Mouse (Mus musculus): ENCODE measurements around the gene Ppm1g.

DNA sequence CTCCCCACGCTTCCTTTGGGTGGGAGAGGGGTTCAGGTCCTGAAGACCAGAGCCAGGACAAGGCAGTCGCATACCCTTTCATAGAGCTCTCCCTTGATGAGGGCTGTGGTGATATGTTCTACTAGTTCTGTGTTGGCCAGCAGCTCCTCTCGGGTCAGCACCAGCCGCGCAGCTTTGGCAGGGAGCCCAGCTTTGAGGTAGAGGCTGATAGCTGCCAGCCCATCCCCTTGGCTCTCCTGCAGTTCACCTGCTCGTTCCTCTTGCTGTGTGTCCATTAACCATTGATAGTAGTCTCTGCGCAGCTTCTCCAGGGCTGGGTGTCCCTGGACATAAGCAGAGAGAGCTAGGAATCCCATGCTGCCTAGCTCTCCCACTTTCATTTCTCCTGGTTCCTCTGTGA is 45.6 kb upstream of the Ppm1g start:
- TF ChIP-seq POLR2A (IDR thresholded peaks at IDR 0.05; ENCODE audit: insufficient read depth, low read depth, low read length) (no peak), CTCF (IDR thresholded peaks at IDR 0.05; ENCODE audit: insufficient read depth, low read depth, low read length) (no peak)
